Mouse (Mus musculus) lung, postnatal 0 days (tissue): ENCODE measurements around the gene Poc1a.

Experiments used
- CTCF ChIP-seq: IDR thresholded peaks from 2 replicates; pipeline ENCODE4 v1.5.1; 2016; ENCODE audit warnings: antibody characterized with exemption, mild to moderate bottlenecking
- EP300 ChIP-seq: IDR thresholded peaks from 2 replicates; pipeline ENCODE4 v1.6.1; 2016; ENCODE audit warnings: antibody characterized with exemption, mild to moderate bottlenecking, control low read depth

DNA sequence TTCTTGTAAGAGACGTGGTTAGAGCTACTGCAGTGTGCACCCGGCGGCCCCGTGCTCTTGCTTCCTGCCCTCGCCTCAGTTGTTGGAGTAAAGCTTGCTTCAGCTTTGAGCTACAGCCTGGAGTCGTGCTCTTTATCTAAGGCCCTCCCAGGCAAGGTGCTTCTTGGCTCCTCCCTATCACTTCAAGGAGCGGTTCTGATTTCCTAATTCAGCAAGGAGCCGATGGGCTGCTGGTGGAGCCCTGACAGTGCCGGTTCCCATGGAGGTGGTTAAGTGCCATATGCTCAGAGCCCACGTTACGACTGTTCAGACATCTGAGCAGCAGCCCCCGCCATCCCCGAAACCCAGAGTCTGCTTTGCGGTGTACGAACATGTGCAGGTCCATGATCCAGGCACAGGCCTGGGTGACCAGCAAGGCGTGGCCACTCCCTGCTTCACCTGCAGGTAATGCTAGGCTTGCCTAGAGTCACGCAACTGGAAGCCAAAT lies 9.8 kb downstream of the Poc1a start:
- TF ChIP-seq CTCF: no peak
- peak; percentile 34; the same call in 1 of the 2 replicates for TF ChIP-seq EP300
